Mouse (Mus musculus): ENCODE measurements around the gene Cd96. TPM values are rescaled to one million over a fixed set of nuclear protein-coding genes. Genes with fewer than 3 reads are reported as not detected.

Gene Cd96
- total and polyA plus RNA-seq, 3 experiments = not detected

DNA sequence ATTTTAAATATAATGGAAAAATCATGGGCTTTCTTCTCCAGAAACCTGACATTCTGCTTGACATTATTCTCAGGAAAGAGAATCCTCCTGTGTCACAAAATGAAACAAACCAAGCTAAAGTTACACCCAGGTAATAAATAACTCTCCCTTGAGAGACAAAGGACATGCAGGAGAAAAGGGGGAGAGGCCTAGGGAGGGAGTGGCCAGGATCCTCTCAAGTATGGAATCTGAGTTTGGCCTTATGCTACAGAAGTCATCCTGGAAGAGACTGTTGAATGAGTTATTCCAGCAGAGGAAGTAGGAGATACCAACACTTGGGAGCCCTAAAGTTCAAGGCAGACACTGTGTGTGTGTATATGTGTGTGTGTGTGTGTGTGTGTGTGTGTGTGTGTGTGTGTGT lies 2.2 kb upstream of the Cd96 start:
- H3K9ac ChIP-seq (ENCODE audit: control insufficient read depth, low read depth, low read length, poor library complexity, severe bottlenecking) = no peak overlapping the region
- no peak overlapping the region for H3K27ac ChIP-seq (ENCODE audit: control insufficient read depth, low read depth, low read length)
- no peak for DNase-seq (ENCODE audit: low read depth, low spot score)
- H3K9me3 ChIP-seq (replicated peaks; ENCODE audit: insufficient read depth, low read length) = no peaks in the 10 kb centered on the region
- H3K36me3 ChIP-seq (ENCODE audit: control insufficient read depth in 1 of 2, insufficient read depth in 2 of 2, low read length in 2 of 2) = no peaks in the 10 kb centered on the region
- no peak overlapping the region for H3K4me3 ChIP-seq (ENCODE audit: control insufficient read depth in 1 of 2, insufficient read depth in 1 of 2, low read depth in 2 of 2, low read length in 2 of 2)
- no peaks in the 10 kb centered on the region for H3K4me1 ChIP-seq (ENCODE audit: control insufficient read depth in 1 of 2, insufficient read depth in 2 of 2, low read length in 2 of 2)
- no peaks in the 10 kb centered on the region for H3K27me3 ChIP-seq (ENCODE audit: control insufficient read depth in 1 of 2, insufficient read depth in 2 of 2, low read length in 2 of 2)
- no peaks in the 10 kb centered on the region for H3K79me2 ChIP-seq (ENCODE audit: control insufficient read depth, insufficient read depth, low read length, poor library complexity)
- no peak for TF ChIP-seq MYC (IDR thresholded peaks at IDR 0.05; ENCODE audit: low read depth, low read length)
- TF ChIP-seq ETS1 (IDR thresholded peaks at IDR 0.05; ENCODE audit: low read depth, low read length) = no peak
- TF ChIP-seq ZMIZ1 (IDR thresholded peaks at IDR 0.05; ENCODE audit: low read depth, low read length) = no peak
- no peak for TF ChIP-seq NELFE (IDR thresholded peaks at IDR 0.05; ENCODE audit: low read depth, low read length)
- TF ChIP-seq JUND (IDR thresholded peaks at IDR 0.05; ENCODE audit: low read depth, low read length) = no peak
- no peak for TF ChIP-seq ZC3H11A (IDR thresholded peaks at IDR 0.05; ENCODE audit: low read depth, low read length)
- no peak for TF ChIP-seq RCOR1 (IDR thresholded peaks at IDR 0.05; ENCODE audit: low read depth, low read length)
- TF ChIP-seq GATA1 (IDR thresholded peaks at IDR 0.05; ENCODE audit: low read depth, low read length) = no peak
- no peak for TF ChIP-seq TBP (IDR thresholded peaks at IDR 0.05; ENCODE audit: low read depth, low read length)
- TF ChIP-seq E2F4 (IDR thresholded peaks at IDR 0.05; ENCODE audit: borderline replicate concordance, low read depth, low read length) = no peak
- no peak for TF ChIP-seq MXI1 (IDR thresholded peaks at IDR 0.05; ENCODE audit: low read depth, low read length)
- no peak for TF ChIP-seq SMC3 (IDR thresholded peaks at IDR 0.05; ENCODE audit: low read depth, low read length)
- no peak for TF ChIP-seq CTCF (IDR thresholded peaks at IDR 0.05 in 2 of 3, conservative IDR thresholded peaks at IDR 0.05 in 1 of 3; ENCODE audit: control insufficient read depth in 1 of 3, insufficient read depth in 1 of 3, low read depth in 2 of 3, low read length in 3 of 3, poor library complexity in 1 of 3, severe bottlenecking in 1 of 3)
- no peak for TF ChIP-seq CHD2 (IDR thresholded peaks at IDR 0.05; ENCODE audit: low read length)
- no peak for TF ChIP-seq MAZ (IDR thresholded peaks at IDR 0.05; ENCODE audit: low read depth, low read length)
- TF ChIP-seq POLR2AphosphoS2 (IDR thresholded peaks at IDR 0.05; ENCODE audit: low read length) = no peak
- TF ChIP-seq ELF1 (IDR thresholded peaks at IDR 0.05; ENCODE audit: low read depth, low read length) = no peak

- no peak for TF ChIP-seq MXI1 (IDR thresholded peaks at IDR 0.05; ENCODE audit: low read depth, low read length)
- no peak for TF ChIP-seq E2F4 (IDR thresholded peaks at IDR 0.05; ENCODE audit: borderline replicate concordance, low read depth, low read length)
- TF ChIP-seq GATA1 (IDR thresholded peaks at IDR 0.05; ENCODE audit: low read depth, low read length) = no peak
- TF ChIP-seq ELF1 (IDR thresholded peaks at IDR 0.05; ENCODE audit: low read depth, low read length) = no peak
- no peak for TF ChIP-seq TCF12 (IDR thresholded peaks at IDR 0.05; ENCODE audit: low read depth, low read length)
- no peak for TF ChIP-seq MYC (IDR thresholded peaks at IDR 0.05; ENCODE audit: low read depth, low read length)
- no peak for TF ChIP-seq POLR2AphosphoS2 (IDR thresholded peaks at IDR 0.05; ENCODE audit: low read length)
- TF ChIP-seq CHD1 (IDR thresholded peaks at IDR 0.05; ENCODE audit: low read depth, low read length) = no peak
- TF ChIP-seq POLR2A (IDR thresholded peaks at IDR 0.05; ENCODE audit: control insufficient read depth in 1 of 2, insufficient read depth in 1 of 2, low read depth in 1 of 2, low read length in 2 of 2, poor library complexity in 1 of 2) = no peak
- TF ChIP-seq RAD21 (IDR thresholded peaks at IDR 0.05; ENCODE audit: low read depth, low read length) = peak; percentile 16; the same call in 1 of the 2 replicates
- no peak for TF ChIP-seq BHLHE40 (IDR thresholded peaks at IDR 0.05; ENCODE audit: borderline replicate concordance, low read depth, low read length)
- no peak for TF ChIP-seq POLR2AphosphoS5 (IDR thresholded peaks at IDR 0.05; ENCODE audit: borderline replicate concordance, low read depth, low read length)
- peak in 1 of 3 experiments; percentile 28; a peak in 1 of 6 replicates for TF ChIP-seq CTCF (IDR thresholded peaks at IDR 0.05 in 2 of 3, conservative IDR thresholded peaks at IDR 0.05 in 1 of 3; ENCODE audit: control insufficient read depth in 1 of 3, insufficient read depth in 1 of 3, low read depth in 2 of 3, low read length in 3 of 3, poor library complexity in 1 of 3, severe bottlenecking in 1 of 3)
- TF ChIP-seq EP300 (IDR thresholded peaks at IDR 0.05; ENCODE audit: low read depth in 1 of 2, low read length in 2 of 2) = no peak
- no peak for TF ChIP-seq KAT2A (conservative IDR thresholded peaks at IDR 0.05; ENCODE audit: low read depth, low read length)
- TF ChIP-seq USF2 (IDR thresholded peaks at IDR 0.05; ENCODE audit: borderline replicate concordance in 1 of 2, insufficient read depth in 1 of 2, low read depth in 1 of 2, low read length in 2 of 2) = no peak
- no peak for TF ChIP-seq NRF1 (IDR thresholded peaks at IDR 0.05; ENCODE audit: insufficient read depth, low read depth, low read length, poor library complexity, severe bottlenecking)
- Histone ChIP-seq H3K9me3 (replicated peaks; ENCODE audit: insufficient read depth, low read length) (no peaks in the 10 kb centered on the region), H3K79me2 (ENCODE audit: control insufficient read depth, insufficient read depth, low read length, poor library complexity) (no peaks in the 10 kb centered on the region), H3K36me3 (ENCODE audit: control insufficient read depth in 1 of 2, insufficient read depth in 2 of 2, low read length in 2 of 2) (no peaks in the 10 kb centered on the region), H3K27ac (ENCODE audit: control insufficient read depth, low read depth, low read length) (no peak overlapping the region), H3K4me3 (ENCODE audit: control insufficient read depth in 1 of 2, insufficient read depth in 1 of 2, low read depth in 2 of 2, low read length in 2 of 2) (no peak overlapping the region), H3K9ac (ENCODE audit: control insufficient read depth, low read depth, low read length, poor library complexity, severe bottlenecking) (no peak overlapping the region), H3K4me1 (ENCODE audit: control insufficient read depth in 1 of 2, insufficient read depth in 2 of 2, low read length in 2 of 2) (no peaks in the 10 kb centered on the region), H3K27me3 (ENCODE audit: control insufficient read depth in 1 of 2, insufficient read depth in 2 of 2, low read length in 2 of 2) (no peaks in the 10 kb centered on the region)
- no peak for DNase-seq (ENCODE audit: low read depth, low spot score)
Measured at GRCm38 (mm10) chr16:46121420-46121819, 1.4 kb upstream of the Cd96 start.

Data from MEL (cell line).